Mouse (Mus musculus): ENCODE measurements around the gene Pglyrp2.

DNA sequence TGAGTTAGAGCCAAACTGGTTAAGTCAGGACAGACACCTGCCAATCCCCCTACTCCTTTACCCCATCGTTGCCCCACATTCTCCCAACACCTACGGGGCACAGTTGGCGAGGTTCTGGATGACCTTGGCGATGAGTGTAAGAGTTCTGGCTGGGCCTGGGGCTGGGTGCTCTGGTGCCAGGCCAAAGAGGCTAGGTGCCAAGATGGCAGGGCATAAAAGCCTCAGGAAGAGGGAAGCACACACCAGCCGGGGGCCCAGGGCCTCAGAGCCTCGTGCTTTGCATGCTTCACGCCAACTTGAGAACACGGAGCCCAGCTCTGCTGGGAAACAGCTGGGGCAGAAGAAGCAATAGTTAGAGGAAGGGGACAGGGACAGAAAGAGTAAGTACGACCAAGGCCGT lies 30.0 kb downstream of the Pglyrp2 start:
- TF ChIP-seq CTCF (IDR thresholded peaks at IDR 0.05) (no peak), EP300 (IDR thresholded peaks at IDR 0.05) (no peak)
